Mouse (Mus musculus) R1 (cell line): ENCODE measurements around the gene 1700010B08Rik.
A peak's percentile ranks its signal among the peaks of the same experiment; 100 is the strongest.
"Not testable (repeated sequence)": the region's sequence is repeated elsewhere in the genome, so short reads cannot be mapped to it uniquely, and the experiment has no call there.

ENCODE experiments used
- DNase-seq: peaks from one replicate; pipeline ENCODE4 v3.0.0-alpha.2; 2018; ENCODE audit warnings: low read depth, low spot score

The 1700010B08Rik gene

DNA sequence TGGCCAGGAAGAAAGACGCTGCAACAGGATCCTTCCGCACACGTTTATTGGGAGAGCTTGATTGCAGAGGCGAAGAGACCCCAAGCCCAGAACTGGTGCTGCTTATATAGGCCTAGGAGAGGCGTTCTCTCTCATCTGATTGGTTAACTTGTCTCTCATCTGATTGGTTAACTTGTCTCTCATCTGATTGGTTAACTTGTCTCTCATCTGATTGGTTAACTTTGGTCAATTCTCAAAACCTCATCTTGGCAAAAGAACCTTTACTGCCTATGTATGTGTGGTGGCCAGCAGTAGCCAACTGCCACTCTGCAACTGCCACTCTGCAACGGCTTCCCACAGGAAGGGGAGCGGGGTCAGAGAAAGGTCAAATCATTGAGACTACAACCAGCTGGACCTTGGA is at the start of gene 1700010B08Rik:
TSS of gene 1700010B08Rik (plus strand) at position 301 of the 400 bp plus-strand sequence.
- not testable (repeated sequence) for DNase-seq

DNA sequence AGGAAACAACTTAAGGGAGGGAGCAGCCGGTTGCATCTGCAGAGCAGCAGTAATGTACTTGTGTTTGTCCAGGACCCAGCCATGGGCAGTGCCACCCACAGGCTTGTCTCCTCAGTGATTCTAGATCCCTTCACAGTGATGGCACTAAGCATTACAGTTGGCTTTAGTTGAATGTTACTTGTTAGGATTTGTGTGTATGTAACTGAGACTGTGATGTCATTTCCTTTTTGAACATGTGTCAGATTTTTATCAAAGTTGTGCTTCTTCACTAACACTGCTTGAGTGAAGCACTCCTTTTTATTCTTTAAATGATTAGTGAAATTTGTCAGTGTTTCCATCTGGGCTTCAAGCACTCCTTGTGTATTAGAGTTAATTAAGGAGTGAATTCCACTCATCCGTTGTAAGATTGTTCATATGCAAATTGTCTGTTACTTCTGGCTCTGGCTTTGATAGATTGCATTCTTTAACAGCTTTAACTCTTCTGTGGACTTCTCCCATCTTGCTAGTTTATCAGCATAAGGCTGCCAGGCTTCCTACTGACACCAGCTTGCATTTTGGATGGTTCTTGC is 46.8 kb upstream of the 1700010B08Rik start:
- DNase-seq: no peak

DNA sequence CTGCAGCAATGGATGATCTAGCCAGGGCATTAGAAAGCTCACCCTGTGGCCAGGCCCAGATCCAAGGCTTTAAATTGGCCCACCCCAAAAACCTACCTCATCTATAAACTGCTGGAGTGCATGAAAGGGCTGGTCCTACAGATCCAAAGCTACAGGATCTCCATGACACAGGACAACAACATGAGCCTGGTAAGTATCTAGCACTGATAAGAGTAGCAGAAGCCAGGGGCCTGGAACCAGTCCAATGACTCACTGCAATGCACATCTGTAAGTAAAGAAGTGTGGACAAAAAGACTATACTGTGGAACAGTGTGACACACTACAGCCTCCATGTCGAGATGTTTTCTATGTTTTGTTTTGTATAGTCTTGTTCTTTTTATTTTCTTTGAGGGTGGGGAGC is 45.7 kb upstream of the 1700010B08Rik start:
- DNase-seq: no peak

DNA sequence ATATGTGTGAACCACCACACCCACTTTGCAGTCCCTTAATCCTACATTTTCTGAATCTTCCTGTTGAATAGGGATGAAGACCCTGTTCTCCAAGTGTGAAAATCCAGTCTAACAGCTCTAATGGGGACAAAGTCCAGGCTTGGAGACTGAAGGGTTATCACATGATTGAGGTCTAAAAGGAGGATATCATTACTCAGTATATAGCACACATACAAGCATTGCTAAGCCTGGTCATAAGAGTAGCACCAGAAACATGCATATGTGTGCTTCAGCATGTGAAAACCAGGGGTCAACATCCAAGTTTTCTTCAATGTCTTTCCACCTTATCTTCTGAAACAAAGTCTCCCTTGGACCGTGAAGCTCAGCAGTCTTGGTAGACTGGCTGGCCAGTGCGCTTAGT is 40.6 kb upstream of the 1700010B08Rik start:
- no peak for DNase-seq

GRCm38 (mm10) chr2:173679217-173679616 is 40.0 kb upstream of the 1700010B08Rik start:
- no peak for DNase-seq

GRCm38 (mm10) chr2:173680153-173680552 is 39.1 kb upstream of the 1700010B08Rik start:
- DNase-seq: peak; percentile 21

- DNase-seq: peak; percentile 26
Observed at GRCm38 (mm10) chr2:173682773-173683172, 36.4 kb upstream of the 1700010B08Rik start.

GRCm38 (mm10) chr2:173685781-173686361 is 33.3 kb upstream of the 1700010B08Rik start:
- no peak for DNase-seq

GRCm38 (mm10) chr2:173687363-173687762 is 31.9 kb upstream of the 1700010B08Rik start:
- no peak for DNase-seq

- no peak for DNase-seq
Observed at GRCm38 (mm10) chr2:173689835-173690234, 29.4 kb upstream of the 1700010B08Rik start.

GRCm38 (mm10) chr2:173691748-173692147 is 27.5 kb upstream of the 1700010B08Rik start:
- DNase-seq: no peak

DNA sequence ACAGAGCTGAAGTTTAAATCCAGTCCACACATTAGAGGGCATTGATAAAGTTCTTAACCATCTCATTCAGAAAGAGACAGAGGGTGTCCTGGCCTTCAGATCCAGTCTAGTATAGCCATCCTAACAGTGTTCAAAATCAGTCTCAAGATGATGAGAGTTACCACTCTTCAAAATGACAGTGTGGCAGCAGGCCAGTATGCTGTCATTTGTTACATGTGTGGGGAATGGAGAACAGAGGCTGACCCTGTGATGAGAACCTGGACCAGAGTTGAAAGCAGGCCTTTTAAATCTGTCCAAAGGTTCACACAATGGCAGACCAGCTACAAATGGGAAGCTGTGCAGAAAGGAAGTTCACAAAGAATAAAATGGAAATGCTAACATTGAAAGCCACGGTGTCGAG is 26.5 kb upstream of the 1700010B08Rik start:
- DNase-seq: no peak

GRCm38 (mm10) chr2:173698850-173699249 is 20.4 kb upstream of the 1700010B08Rik start:
- no peak for DNase-seq

GRCm38 (mm10) chr2:173702096-173702866 is 16.9 kb upstream of the 1700010B08Rik start:
- no peak for DNase-seq

- DNase-seq: no peak
Observed at GRCm38 (mm10) chr2:173702867-173703237, 16.4 kb upstream of the 1700010B08Rik start.

- no peak for DNase-seq
Observed at GRCm38 (mm10) chr2:173705827-173706551, 13.2 kb upstream of the 1700010B08Rik start.

DNA sequence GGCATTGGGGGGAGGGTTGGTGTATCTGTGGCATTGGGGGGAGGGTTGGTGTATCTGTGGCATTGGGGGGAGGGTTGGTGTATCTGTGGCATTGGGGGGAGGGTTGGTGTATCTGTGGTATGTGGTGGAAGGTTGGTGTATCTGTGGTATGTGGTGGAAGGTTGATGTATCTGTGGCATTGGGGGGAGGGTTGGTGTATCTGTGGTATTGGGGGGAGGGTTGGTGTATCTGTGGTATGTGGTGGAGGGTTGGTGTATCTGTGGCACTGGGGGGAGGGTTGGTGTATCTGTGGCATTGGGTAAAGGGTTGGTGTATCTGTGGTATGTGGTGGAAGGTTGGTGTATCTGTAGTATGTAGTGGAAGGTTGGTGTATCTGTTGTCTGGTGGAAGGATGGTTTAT is 11.6 kb upstream of the 1700010B08Rik start:
- DNase-seq: not testable (repeated sequence)

GRCm38 (mm10) chr2:173710193-173710592 is 9.0 kb upstream of the 1700010B08Rik start:
- peak; percentile 49 for DNase-seq

DNA sequence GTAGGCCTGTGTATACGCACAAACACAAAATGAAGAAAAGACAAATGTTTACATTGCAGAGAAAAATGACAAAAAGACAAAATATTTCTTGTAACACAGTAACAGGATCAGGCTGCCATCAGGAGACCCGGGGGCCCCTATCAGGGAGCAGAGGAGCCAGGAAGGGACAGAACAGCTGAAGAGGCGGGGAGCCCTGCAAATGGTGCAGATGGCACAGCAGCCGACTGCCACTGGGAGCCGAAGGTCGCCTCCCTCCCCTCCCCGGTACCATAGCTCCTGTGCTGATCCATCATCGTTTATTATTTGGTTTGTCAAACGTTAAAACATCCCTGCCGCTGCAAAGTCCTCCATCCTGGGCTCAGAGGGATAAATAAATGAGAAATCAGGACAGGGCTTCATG is 6.6 kb upstream of the 1700010B08Rik start:
- DNase-seq: no peak

- no peak for DNase-seq
Observed at GRCm38 (mm10) chr2:173713241-173713640, 6.0 kb upstream of the 1700010B08Rik start.

GRCm38 (mm10) chr2:173714620-173715218 is 4.5 kb upstream of the 1700010B08Rik start:
- DNase-seq: no peak

GRCm38 (mm10) chr2:173716966-173717365 is 2.2 kb upstream of the 1700010B08Rik start:
- DNase-seq: no peak
